In the genomic region with DNA sequence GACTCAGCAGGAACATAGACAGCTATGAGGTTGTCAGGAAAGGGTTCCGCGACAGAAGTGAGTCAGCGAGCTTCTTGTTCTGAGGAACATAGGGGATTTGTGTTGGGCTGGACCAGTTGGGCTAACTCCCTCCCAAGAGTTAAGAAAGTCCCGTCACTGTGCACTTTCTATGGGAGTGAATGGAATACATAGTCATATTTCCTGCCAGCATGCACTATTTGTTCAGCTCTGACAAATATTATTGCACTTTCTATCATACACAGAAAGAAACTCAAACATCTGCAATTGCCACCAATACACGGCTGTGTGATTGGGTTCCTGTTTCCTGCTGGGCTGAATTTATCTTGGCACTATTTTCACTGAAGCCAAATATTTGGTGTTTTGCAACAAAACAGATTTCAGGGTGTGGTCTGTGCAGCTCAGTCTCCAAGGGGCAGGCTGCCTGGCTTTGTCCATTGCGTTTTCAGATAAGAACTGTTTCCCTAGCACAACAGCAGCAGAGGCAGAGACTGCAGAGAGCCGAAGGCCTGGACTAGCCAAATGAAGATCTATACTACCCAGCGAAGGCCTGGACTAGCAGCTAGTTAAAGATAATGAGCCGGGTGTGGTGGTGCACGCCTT, we compare ENCODE assay signal across 12 mouse cellular contexts. TPM values are rescaled to one million over a fixed set of nuclear protein-coding genes. Genes with fewer than 3 reads are reported as not detected.
DNase-seq lines count a peak whose midpoint lies in the region; ATAC-seq and TF ChIP-seq lines count a peak whose summit lies in the region.
"Had no signal": no experiment of that assay in that cellular context is flagged by ENCODE, and none has a peak within 500 bp of the region (broad histone marks: within the 10 kb centered on the region; RNA-seq: fewer than 3 reads in every experiment).

No protein-coding gene starts in this region.

- ATAC-seq in hindbrain, embryonic 16.5 days = no peak
- ATAC-seq: Patski had no signal

- DNase-seq in kidney, adult 2 months = peak; percentile 26
- DNase-seq in kidney, postnatal 10 days = no peak
- DNase-seq in liver, adult 2 months (ENCODE audit: extremely low read depth, low read depth, low spot score) = peak; percentile 99
- peak; percentile 50 for DNase-seq in skeletal muscle tissue, adult 2 months (ENCODE audit: low read depth, low spot score)
- no peak for DNase-seq in right cerebral cortex, postnatal 4 days
- no peak for DNase-seq in c-Kit-positive CD71-positive TER-119-positive erythroid progenitor cells, embryonic 14.5 days (ENCODE audit: low spot score)

- TF ChIP-seq POLR2A in kidney, adult 2 months (IDR thresholded peaks at IDR 0.05; ENCODE audit: low read depth, low read length) = no peak
- no peak for TF ChIP-seq POLR2A in cortical plate, adult 2 months (IDR thresholded peaks at IDR 0.05; ENCODE audit: extremely low read depth, insufficient read depth, low read length)
- no peak; the same call in 1 of the 2 replicates for TF ChIP-seq POLR2A in liver, adult 2 months (IDR thresholded peaks at IDR 0.05; ENCODE audit: extremely low read depth, insufficient read depth, low read length)

- H3K9ac ChIP-seq in liver, adult 2 months (ENCODE audit: low read depth, low read length) = 0 out of 2 replicates have a peak overlapping the region, but pooled peaks have one; percentile 17
- H3K9ac ChIP-seq in hindbrain, embryonic 16.5 days (ENCODE audit: low read depth, low read length) = no peak overlapping the region
- H3K9ac ChIP-seq: forebrain, embryonic 12.5 days; limb, embryonic 12.5 days had no signal

- no peak overlapping the region for H3K4me2 ChIP-seq in hindbrain, embryonic 16.5 days (ENCODE audit: low read length)
- H3K4me2 ChIP-seq: forebrain, embryonic 12.5 days; limb, embryonic 12.5 days had no signal

- H3K79me2 ChIP-seq in liver, adult 2 months (ENCODE audit: control insufficient read depth, insufficient read depth, low read length) = no peaks in the 10 kb centered on the region

- no peaks in the 10 kb centered on the region for H3K4me1 ChIP-seq in kidney, adult 2 months (ENCODE audit: control insufficient read depth, insufficient read depth, low read length)
- H3K4me1 ChIP-seq in cortical plate, adult 2 months (ENCODE audit: control insufficient read depth, insufficient read depth, low read length) = no peaks in the 10 kb centered on the region
- H3K4me1 ChIP-seq in liver, adult 2 months (ENCODE audit: control insufficient read depth, insufficient read depth, low read length) = peaks cover 16% of the 10 kb centered on the region
- no peaks in the 10 kb centered on the region for H3K4me1 ChIP-seq in hindbrain, embryonic 16.5 days (ENCODE audit: control insufficient read depth, insufficient read depth, low read depth, low read length)
- H3K4me1 ChIP-seq: forebrain, embryonic 12.5 days; limb, embryonic 12.5 days had no signal

- 72% methylated on average over 10 of the region's 10 CpGs for whole genome bisulfite sequencing in kidney, adult 2 months
- WGBS in liver, adult 2 months = 8% methylated on average over 10 of the region's 10 CpGs
- 86% methylated on average over 10 of the region's 10 CpGs for WGBS in hindbrain, embryonic 16.5 days

- H3K9me3 ChIP-seq in hindbrain, embryonic 16.5 days (ENCODE audit: control insufficient read depth, low read length) = no peaks in the 10 kb centered on the region
- H3K9me3 ChIP-seq: limb, embryonic 12.5 days had no signal

- H3K27me3 ChIP-seq in kidney, adult 2 months (replicated peaks; ENCODE audit: control insufficient read depth, insufficient read depth, low read length) = no peaks in the 10 kb centered on the region
- H3K27me3 ChIP-seq in liver, adult 2 months (ENCODE audit: control insufficient read depth, insufficient read depth, low read length) = no peaks in the 10 kb centered on the region
- peaks cover 2% of the 10 kb centered on the region; the same call in 1 of the 2 replicates for H3K27me3 ChIP-seq in hindbrain, embryonic 16.5 days (replicated peaks; ENCODE audit: control insufficient read depth, insufficient read depth, low read length)

- no peaks in the 10 kb centered on the region for H3K36me3 ChIP-seq in kidney, adult 2 months (ENCODE audit: control insufficient read depth, insufficient read depth, low read length)
- H3K36me3 ChIP-seq in liver, adult 2 months (ENCODE audit: control insufficient read depth, insufficient read depth, low read length) = no peaks in the 10 kb centered on the region
- no peaks in the 10 kb centered on the region for H3K36me3 ChIP-seq in hindbrain, embryonic 16.5 days (ENCODE audit: control insufficient read depth, insufficient read depth, low read length)
- H3K36me3 ChIP-seq: forebrain, embryonic 12.5 days; limb, embryonic 12.5 days had no signal

- no peak overlapping the region for H3K4me3 ChIP-seq in kidney, adult 2 months (ENCODE audit: insufficient read depth, low read depth, low read length)
- H3K4me3 ChIP-seq in cortical plate, adult 2 months (ENCODE audit: insufficient read depth, low read length) = no peak overlapping the region
- no peak overlapping the region for H3K4me3 ChIP-seq in liver, adult 2 months (ENCODE audit: insufficient read depth, low read depth, low read length)
- no peak overlapping the region for H3K4me3 ChIP-seq in hindbrain, embryonic 16.5 days (ENCODE audit: low read length)
- H3K4me3 ChIP-seq: forebrain, embryonic 12.5 days; limb, embryonic 12.5 days; myocyte had no signal

- H3K27ac ChIP-seq in kidney, adult 2 months (ENCODE audit: insufficient read depth, low read depth, low read length) = peak overlapping the region; percentile 41; the same call in 1 of the 2 replicates
- H3K27ac ChIP-seq in cortical plate, adult 2 months (ENCODE audit: insufficient read depth, low read length) = peak overlapping the region; percentile 47; the same call in 1 of the 2 replicates
- H3K27ac ChIP-seq in liver, adult 2 months (replicated peaks; ENCODE audit: insufficient read depth, low read depth, low read length) = peak overlapping the region; percentile 94
- no peak overlapping the region for H3K27ac ChIP-seq in hindbrain, embryonic 16.5 days (ENCODE audit: low read depth, low read length)
- H3K27ac ChIP-seq: forebrain, embryonic 12.5 days; limb, embryonic 12.5 days had no signal

- TF ChIP-seq CTCF in kidney, adult 2 months (conservative IDR thresholded peaks at IDR 0.05; ENCODE audit: insufficient read depth, insufficient read length, low read depth, low read length) = no peak
- TF ChIP-seq CTCF in cortical plate, adult 2 months (IDR thresholded peaks at IDR 0.05; ENCODE audit: extremely low read depth, insufficient read depth, low read length) = no peak
- TF ChIP-seq CTCF in liver, adult 2 months (IDR thresholded peaks at IDR 0.05; ENCODE audit: low read depth, low read length) = no peak

RNA-seq across cellular contexts. Expression of gene Mia3, which starts 9.1 kb away (rescaled TPM):
- polyA plus RNA-seq in kidney, adult 2 months (2012; rRNA removed) = 60.5 and 63.6 TPM in 2 replicates
- 117 and 123 TPM in 2 replicates for polyA plus RNA-seq in cortical plate, adult 2 months (2012; rRNA removed)
- 213 and 348 TPM in 2 replicates for total RNA-seq in liver, adult 2 months (2014; rRNA removed)
- polyA plus RNA-seq in liver, adult 2 months (2012; rRNA removed) = 113 and 118 TPM in 2 replicates
- 102 and 116 TPM in 2 replicates for polyA plus RNA-seq in hindbrain, embryonic 16.5 days (2015; fragmentation: Nextera tagmentation; extraction: Ambion mirVana)

RNA-seq across cellular contexts. Expression of gene Taf1a, which starts 10.3 kb away (rescaled TPM):
- 3.8 and 6.7 TPM in 2 replicates for polyA plus RNA-seq in kidney, adult 2 months (2012; rRNA removed)
- polyA plus RNA-seq in cortical plate, adult 2 months (2012; rRNA removed) = 25.2 and 27.7 TPM in 2 replicates
- 6.7 and 7.7 TPM in 2 replicates for total RNA-seq in liver, adult 2 months (2014; rRNA removed)
- 1.9 and 3.3 TPM in 2 replicates for polyA plus RNA-seq in liver, adult 2 months (2012; rRNA removed)
- 15.0 and 16.1 TPM in 2 replicates for polyA plus RNA-seq in hindbrain, embryonic 16.5 days (2015; fragmentation: Nextera tagmentation; extraction: Ambion mirVana)

RNA-seq across cellular contexts. Expression of gene Hhipl2, which starts 39.6 kb away (rescaled TPM):
- polyA plus RNA-seq in kidney, adult 2 months (2012; rRNA removed) = 0.16 and 0.98 TPM in 2 replicates
- 0.72 and 0.79 TPM in 2 replicates for polyA plus RNA-seq in cortical plate, adult 2 months (2012; rRNA removed)
- 0.18 and 2.1 TPM in 2 replicates for total RNA-seq in liver, adult 2 months (2014; rRNA removed)
- 0.10 and 1.9 TPM in 2 replicates for polyA plus RNA-seq in liver, adult 2 months (2012; rRNA removed)
- 0.19 TPM in 2 replicates for polyA plus RNA-seq in hindbrain, embryonic 16.5 days (2015; fragmentation: Nextera tagmentation; extraction: Ambion mirVana)

Comparison
In these comparisons a context has a peak if more than half of its experiments do, and no peak if none do; other contexts are left out.
1. DNase-seq: peak in kidney, adult 2 months (single experiment), liver, adult 2 months (single experiment) and skeletal muscle tissue, adult 2 months (single experiment); none in kidney, postnatal 10 days (single experiment), right cerebral cortex, postnatal 4 days (single experiment) and c-Kit-positive CD71-positive TER-119-positive erythroid progenitor cells, embryonic 14.5 days (single experiment).